Mouse (Mus musculus) lung, postnatal 36 days (tissue): ENCODE results near the gene Loxl4.

ENCODE experiments used
- DNase-seq: peaks from one replicate; pipeline ENCODE4 v3.0.0; 2022; ENCODE audit warnings: mixed read lengths

Gene Loxl4

GRCm38 (mm10) chr19:42602576-42602975 is 10.0 kb downstream of the Loxl4 start:
- no peak for DNase-seq

GRCm38 (mm10) chr19:42602041-42602440 is 10.6 kb downstream of the Loxl4 start:
- DNase-seq: no peak

DNA sequence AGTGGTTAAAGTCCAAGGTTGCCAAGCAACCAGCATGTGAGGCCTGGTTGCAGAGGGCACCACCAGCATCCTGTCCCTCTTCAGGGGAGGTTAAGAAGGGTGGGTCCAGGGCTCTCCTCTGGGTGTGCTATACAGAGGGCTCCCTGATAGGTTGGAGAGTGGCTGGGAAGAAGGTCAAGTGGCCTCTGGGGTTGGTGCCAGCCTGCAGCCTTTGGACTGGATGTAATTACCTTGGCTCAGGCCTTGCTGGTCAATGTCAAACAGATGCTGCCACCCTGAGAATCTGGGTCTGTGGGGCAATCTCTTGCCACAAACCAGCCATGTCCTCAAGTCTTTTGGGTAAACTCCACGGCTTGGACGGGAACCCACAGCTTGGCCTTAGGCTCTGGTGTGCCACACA is 11.2 kb downstream of the Loxl4 start:
- no peak for DNase-seq

GRCm38 (mm10) chr19:42600591-42600990 is 12.0 kb downstream of the Loxl4 start:
- DNase-seq: no peak

DNA sequence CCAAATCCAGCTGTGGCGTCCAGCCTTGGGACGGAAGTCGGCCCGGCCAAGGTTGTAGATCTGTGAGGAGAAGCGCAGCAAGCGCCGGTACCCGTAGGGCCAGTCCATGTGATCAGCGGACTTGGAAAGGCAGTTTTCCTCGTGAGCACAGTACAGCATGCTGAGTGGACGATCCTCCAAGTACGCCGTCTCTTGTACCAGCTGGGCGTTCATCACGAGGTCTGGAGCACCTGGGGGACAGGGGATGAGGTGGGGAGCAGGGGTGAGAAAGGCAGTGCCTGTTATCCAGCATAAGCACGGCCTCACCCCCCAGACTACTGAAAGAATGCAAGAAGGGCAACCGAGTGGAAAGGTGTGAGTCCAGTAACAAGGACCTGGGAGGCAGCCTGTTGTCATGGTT is 12.7 kb downstream of the Loxl4 start:
- no peak for DNase-seq

DNA sequence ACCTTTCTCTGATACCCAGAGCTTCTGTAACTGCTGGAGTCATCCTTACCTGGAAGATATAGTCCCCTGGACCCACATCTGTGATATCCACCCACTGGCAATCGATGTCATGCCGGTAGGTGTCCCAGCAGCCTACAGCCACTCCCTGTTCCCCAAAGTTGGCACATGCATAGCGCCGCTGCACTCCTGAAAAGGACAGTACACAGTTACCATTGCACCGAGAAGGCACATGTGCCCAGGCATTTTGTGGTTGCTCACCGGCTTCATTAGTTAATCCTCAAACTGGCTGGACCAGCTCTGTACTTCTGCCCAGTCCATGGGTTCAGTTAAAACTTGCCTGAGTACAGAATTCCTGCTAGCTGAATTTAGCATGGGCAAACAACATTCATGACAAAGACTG is 14.7 kb downstream of the Loxl4 start:
- no peak for DNase-seq

- DNase-seq: no peak
Observed at GRCm38 (mm10) chr19:42597286-42597685, 15.3 kb downstream of the Loxl4 start.

DNA sequence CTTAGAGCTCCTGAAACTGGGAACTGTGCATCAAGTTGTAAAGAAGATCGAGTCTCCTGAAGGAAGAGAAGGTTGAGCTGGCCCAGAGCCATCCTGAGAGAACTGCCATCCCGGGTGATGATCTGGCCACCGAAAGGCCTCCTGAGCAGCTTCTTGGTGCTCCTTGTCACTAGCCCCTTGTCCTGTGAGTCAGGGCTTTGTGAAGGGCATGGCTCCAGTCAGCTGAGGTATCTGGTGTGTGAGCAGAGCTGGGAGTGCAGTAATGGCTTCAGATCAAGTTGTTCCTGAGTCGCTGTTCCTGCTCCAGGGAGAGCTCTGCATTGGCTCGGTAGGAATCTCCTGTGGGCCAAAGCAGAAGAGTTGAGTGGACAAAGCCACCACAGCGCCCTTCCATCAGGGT is 17.5 kb downstream of the Loxl4 start:
- no peak for DNase-seq

- peak; percentile 11 for DNase-seq
Observed at GRCm38 (mm10) chr19:42593456-42593855, 19.2 kb downstream of the Loxl4 start.

DNA sequence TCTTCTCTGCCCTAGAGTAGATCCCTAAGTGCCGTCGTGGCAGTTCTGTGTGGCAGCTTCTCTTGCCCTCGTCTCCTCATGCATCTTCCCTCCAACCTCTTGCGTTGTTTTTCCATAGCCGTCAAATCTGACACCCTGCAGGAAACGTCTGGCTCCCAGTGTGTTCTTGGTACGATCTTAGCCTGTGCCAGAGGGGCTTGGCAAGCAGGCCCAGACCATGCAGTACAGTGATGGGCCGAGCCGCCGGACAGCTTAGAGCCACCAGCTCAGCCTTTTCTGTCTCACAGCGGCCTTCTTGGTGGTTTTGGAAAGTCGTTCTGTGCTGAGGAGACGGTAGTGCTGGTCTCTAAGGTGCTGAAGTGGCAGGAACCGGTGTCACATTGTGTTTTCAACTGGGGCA is 21.1 kb downstream of the Loxl4 start:
- no peak for DNase-seq

GRCm38 (mm10) chr19:42589246-42589645 is 23.4 kb downstream of the Loxl4 start:
- peak; percentile 31 for DNase-seq

GRCm38 (mm10) chr19:42587704-42588103 is 24.9 kb downstream of the Loxl4 start:
- DNase-seq: no peak

- DNase-seq: no peak
Observed at GRCm38 (mm10) chr19:42584188-42584587, 28.4 kb downstream of the Loxl4 start.

DNA sequence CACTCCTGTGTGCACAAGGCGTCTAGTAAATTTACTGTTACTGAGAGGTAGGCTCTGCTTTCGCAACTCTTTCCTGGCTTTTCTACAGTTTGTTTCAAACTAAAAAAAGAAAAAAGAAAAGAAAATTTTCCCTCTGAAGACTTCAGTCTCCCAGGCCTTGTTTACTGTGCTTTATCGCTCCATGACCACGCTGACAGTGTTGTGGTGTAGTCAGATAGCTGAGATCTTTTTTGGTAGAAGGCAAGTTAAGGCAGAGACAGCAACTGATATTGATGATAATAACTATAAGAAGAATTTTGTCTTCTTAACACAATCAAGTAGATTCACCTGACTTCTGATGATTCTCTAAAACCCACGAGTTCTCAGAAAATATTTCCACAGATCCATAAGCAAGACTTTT is 28.9 kb downstream of the Loxl4 start:
- no peak for DNase-seq

DNA sequence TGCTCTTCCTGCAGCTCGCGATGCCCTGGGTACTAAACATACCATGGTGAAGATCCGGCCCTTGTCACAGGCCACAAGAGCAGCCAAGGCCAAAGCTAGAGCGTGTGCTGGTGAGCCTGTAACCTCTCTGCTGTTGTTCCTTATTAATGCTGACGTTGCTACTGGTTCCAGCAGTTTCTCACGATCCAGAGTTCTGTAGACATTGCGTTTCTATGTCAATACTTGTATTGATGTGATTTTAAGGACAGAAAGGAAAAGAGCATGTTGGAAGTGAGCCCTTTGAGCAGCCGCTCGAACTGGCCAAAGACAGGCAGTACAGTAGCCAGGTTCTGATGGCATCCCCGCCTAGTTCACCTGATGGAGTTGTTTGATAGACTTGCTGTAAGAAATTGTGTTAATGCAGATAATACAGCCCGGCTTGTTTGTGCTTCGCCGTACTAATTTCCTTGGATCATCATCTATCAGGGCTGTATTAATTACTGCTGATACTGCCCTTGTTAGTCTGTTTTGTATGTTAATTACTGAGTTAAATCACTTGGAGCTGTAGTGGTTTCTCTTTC is 29.7 kb downstream of the Loxl4 start:
- no peak for DNase-seq

- DNase-seq: no peak
Observed at GRCm38 (mm10) chr19:42580701-42581100, 31.9 kb downstream of the Loxl4 start.

DNA sequence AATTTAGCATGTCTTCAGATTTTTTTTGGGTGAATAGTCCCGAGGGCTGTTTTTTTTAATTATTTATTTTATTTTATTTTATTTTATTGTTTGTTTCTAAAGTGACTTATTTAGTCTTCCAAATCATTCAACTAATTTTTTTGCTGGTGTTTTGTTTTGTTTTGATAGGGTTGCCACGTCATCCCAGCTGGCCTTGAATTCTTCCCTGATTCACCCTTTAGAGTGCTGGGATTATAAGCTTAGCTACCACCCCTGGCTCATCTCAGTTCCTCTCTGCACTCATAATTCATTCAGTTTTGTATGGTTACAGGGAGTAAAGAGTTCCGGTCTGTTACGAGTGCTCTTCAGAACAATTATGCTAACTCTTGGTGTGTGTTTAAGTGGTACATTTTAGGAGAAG is 34.0 kb downstream of the Loxl4 start:
- no peak for DNase-seq

DNA sequence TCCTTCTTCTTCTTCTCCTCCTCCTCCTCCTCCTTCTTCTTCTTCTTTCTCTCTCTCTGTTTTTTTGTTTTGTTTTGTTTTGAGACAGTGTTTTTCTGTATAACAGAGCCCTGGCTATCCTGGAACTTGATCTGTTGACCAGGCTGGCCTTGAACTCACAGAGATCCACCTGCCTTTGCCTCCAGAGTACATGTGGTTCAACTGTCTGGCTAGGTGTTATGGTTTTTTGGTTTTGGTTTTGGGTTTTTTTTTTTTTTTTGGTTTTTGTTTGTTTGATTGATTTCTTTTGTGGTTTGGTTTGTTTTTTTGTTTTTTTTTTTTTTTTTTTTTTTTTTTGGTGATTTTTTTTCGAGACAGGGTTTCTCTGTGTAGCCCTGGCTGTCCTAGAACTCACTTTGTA is 35.8 kb downstream of the Loxl4 start:
- no peak for DNase-seq

GRCm38 (mm10) chr19:42575317-42575716 is 37.3 kb downstream of the Loxl4 start:
- no peak for DNase-seq

DNA sequence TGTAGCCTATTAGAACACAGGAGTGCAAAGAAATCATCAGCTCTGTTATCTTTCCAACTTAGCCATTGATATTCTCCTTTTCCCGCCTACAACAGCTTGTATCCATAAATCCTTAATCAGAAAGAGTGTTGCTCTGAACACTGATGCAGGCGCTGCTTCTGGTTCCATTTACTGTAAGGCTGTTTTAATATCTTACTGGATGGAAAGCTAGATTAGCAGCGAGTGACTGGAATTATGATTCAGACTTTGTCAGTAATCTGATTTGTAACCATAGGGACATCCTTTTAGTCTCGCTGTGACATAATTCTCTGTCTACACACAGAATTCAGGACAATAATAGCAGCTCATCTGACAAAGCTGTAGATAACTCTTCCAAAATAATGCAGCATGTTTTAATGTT is 41.3 kb downstream of the Loxl4 start:
- no peak for DNase-seq

GRCm38 (mm10) chr19:42569076-42569475 is 43.5 kb downstream of the Loxl4 start:
- DNase-seq: no peak

- DNase-seq: no peak
Observed at GRCm38 (mm10) chr19:42567020-42567419, 45.6 kb downstream of the Loxl4 start.

DNA sequence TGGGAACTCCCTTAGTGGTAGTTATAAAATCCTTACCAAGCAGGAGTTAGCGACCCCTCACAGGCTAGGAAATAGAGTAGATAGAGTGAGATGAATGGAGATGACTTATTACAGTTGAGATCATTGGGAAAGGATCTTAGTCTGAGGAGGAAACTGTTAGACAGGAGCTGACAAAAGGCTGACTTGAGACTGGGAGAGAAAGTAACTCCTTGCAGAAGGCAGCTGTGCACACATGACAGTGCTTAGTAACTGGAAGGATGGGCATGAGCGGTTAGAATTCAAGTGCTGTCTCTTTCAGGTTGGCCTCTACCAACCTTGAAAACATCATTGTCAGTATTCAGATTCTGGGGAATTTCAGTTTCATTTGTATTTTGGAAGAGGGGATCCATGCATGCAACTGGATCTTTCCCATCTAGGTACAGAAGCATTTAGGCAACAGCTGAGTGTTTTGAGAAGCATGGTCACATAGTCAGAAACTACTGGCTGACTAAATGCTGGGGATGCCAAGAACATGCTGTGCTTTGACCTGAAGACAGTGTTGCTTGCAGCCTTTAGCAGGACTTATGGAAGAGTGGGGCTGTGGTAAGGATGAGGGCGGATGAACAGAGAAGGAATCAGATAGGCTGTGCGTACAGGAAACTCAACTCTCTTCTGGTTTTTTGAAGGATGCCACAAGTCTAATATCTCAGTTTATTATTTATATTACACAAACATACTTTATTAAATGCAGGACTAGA is 46.2 kb downstream of the Loxl4 start:
- DNase-seq: peak; percentile 55

DNA sequence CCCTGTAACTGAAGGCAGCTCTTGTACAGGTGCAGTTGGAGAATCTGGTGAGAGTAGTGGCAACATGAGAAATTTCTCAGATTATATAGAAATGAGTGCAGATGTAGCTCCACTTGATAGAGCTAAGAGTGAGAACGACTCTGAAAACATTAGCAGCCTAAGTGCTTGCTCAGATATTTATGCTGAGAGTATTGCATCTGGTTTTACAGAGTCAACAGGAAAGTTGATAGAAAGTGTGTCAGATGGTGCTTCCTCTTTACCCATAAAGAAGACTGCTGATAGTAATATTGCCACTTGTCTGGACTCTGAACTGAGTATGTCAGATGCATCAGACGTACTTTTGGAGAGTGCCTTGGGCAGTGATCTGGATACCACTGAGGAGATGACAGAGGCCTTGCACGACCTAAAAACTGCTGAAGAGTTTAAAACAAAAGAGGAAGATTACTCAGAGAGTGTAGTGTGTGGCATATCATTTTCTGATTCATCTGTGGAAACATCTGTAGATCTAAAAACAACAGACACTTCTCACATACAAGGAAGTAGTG is 48.8 kb downstream of the Loxl4 start:
- no peak for DNase-seq

- no peak for DNase-seq
Observed at GRCm38 (mm10) chr19:42562981-42563380, 49.6 kb downstream of the Loxl4 start.
